In genomic region chr13:110382447-110382901, GRCm38 (mm10) we compare ENCODE assay signal across 9 mouse cellular contexts. TPM values are rescaled to one million over a fixed set of nuclear protein-coding genes. Genes with fewer than 3 reads are reported as not detected.
DNase-seq lines count a peak whose midpoint lies in the region; ATAC-seq and TF ChIP-seq lines count a peak whose summit lies in the region.
"Had no signal": no experiment of that assay in that cellular context is flagged by ENCODE, and none has a peak within 500 bp of the region (broad histone marks: within the 10 kb centered on the region; RNA-seq: fewer than 3 reads in every experiment).

No protein-coding gene starts in this region.

- 17% methylated on average over 5 of the region's 5 CpGs for WGBS in forebrain, postnatal 0 days
- WGBS in liver, postnatal 0 days (ENCODE audit: insufficient replicate concordance), result 19% methylated on average over 5 of the region's 5 CpGs

- no peaks in the 10 kb centered on the region for H3K4me1 ChIP-seq in forebrain, postnatal 0 days (ENCODE audit: insufficient read depth)
- H3K4me1 ChIP-seq in liver, postnatal 0 days (ENCODE audit: insufficient read depth), result no peaks in the 10 kb centered on the region

- H3K4me2 ChIP-seq in forebrain, postnatal 0 days (ENCODE audit: low read depth), result no peak overlapping the region
- no peak overlapping the region for H3K4me2 ChIP-seq in liver, postnatal 0 days (ENCODE audit: low read depth, low read length)
- H3K4me2 ChIP-seq: heart, embryonic 15.5 days had no signal

- intact Hi-C loops in gastrocnemius, adult 2 months (cut with DNase I), result loop anchor here (1.0 to 2.0 kb wide), 2 partner anchors 856 to 1030 kb away; no protein-coding TSS in a partner anchor
- intact Hi-C loops in gastrocnemius, postnatal 14 days (cut with DNase I; ENCODE audit: low total_unique reads), result loop anchor here (2.0 to 5.0 kb wide), 2 partner anchors 855 to 1028 kb away; no protein-coding TSS in a partner anchor

- H3K9ac ChIP-seq in forebrain, postnatal 0 days, result no peak overlapping the region
- H3K9ac ChIP-seq in liver, postnatal 0 days (replicated peaks), result no peak overlapping the region
- H3K9ac ChIP-seq: heart, embryonic 15.5 days had no signal

- ATAC-seq in forebrain, postnatal 0 days, result peak; percentile 67
- ATAC-seq in liver, postnatal 0 days, result no peak

- H3K27me3 ChIP-seq in forebrain, postnatal 0 days (ENCODE audit: insufficient read depth, low read length), result no peaks in the 10 kb centered on the region
- no peaks in the 10 kb centered on the region for H3K27me3 ChIP-seq in liver, postnatal 0 days (ENCODE audit: insufficient read depth, low read length)
- H3K27me3 ChIP-seq: heart, embryonic 15.5 days had no signal

- H3K36me3 ChIP-seq in forebrain, postnatal 0 days (ENCODE audit: insufficient read depth), result no peaks in the 10 kb centered on the region
- no peaks in the 10 kb centered on the region for H3K36me3 ChIP-seq in liver, postnatal 0 days (replicated peaks; ENCODE audit: insufficient read depth, low read length)
- H3K36me3 ChIP-seq: heart, embryonic 15.5 days had no signal

- no peaks in the 10 kb centered on the region for H3K9me3 ChIP-seq in forebrain, postnatal 0 days (ENCODE audit: low read length)
- H3K9me3 ChIP-seq in liver, postnatal 0 days (ENCODE audit: low read length), result no peaks in the 10 kb centered on the region
- H3K9me3 ChIP-seq: heart, embryonic 15.5 days had no signal

- no peak for DNase-seq in gastrocnemius, adult 2 months
- DNase-seq in gastrocnemius, postnatal 14 days, result no peak
- DNase-seq in A20 (ENCODE audit: low read depth, low spot score), result peak; percentile 34
- peak; percentile 23 to 40 for DNase-seq in adrenal gland, postnatal 36 days
- peak; percentile 91 for DNase-seq in forebrain, postnatal 0 days
- peak; percentile 56 for DNase-seq in liver, postnatal 0 days
- DNase-seq in retina, postnatal 1 day, result peak; percentile 74
- DNase-seq in layer of hippocampus, adult 9-10 months (ENCODE audit: low spot score), result no peak

- no peak overlapping the region for H3K4me3 ChIP-seq in gastrocnemius, adult 2 months
- H3K4me3 ChIP-seq in forebrain, postnatal 0 days (ENCODE audit: low read depth, low read length), result no peak overlapping the region
- no peak overlapping the region for H3K4me3 ChIP-seq in liver, postnatal 0 days (ENCODE audit: low read depth, low read length)
- H3K4me3 ChIP-seq: heart, embryonic 15.5 days had no signal

- H3K27ac ChIP-seq in gastrocnemius, adult 2 months, result no peak overlapping the region
- no peak overlapping the region for H3K27ac ChIP-seq in forebrain, postnatal 0 days (ENCODE audit: low read depth, low read length)
- no peak overlapping the region for H3K27ac ChIP-seq in liver, postnatal 0 days (ENCODE audit: low read depth)
- H3K27ac ChIP-seq: heart, embryonic 15.5 days had no signal

- TF ChIP-seq EP300 in liver, postnatal 0 days (IDR thresholded peaks at IDR 0.05; ENCODE audit: low read depth), result no peak

- peak; percentile 73 for TF ChIP-seq CTCF in gastrocnemius, adult 2 months (IDR thresholded peaks at IDR 0.05)
- TF ChIP-seq CTCF in forebrain, postnatal 0 days (IDR thresholded peaks at IDR 0.05; ENCODE audit: low read depth), result peak; percentile 87
- peak; percentile 81 for TF ChIP-seq CTCF in liver, postnatal 0 days (IDR thresholded peaks at IDR 0.05; ENCODE audit: low read depth)

RNA-seq across cellular contexts. Expression of gene Plk2, which starts 12.4 kb away (rescaled TPM):
- total RNA-seq in gastrocnemius, adult 2 months (2021), result 1 to 10 TPM; 3.6 to 6.5 TPM
- total RNA-seq in gastrocnemius, postnatal 14 days (2021), result 10 to 100 TPM; 20.6 TPM
- 10 to 100 TPM; 16.1 to 23.0 TPM for total RNA-seq in adrenal gland, postnatal 36 days (2021)
- 257 and 310 TPM in 2 replicates for total RNA-seq in forebrain, postnatal 0 days (2014; rRNA removed)
- polyA plus RNA-seq in forebrain, postnatal 0 days (2015; fragmentation: Nextera tagmentation; extraction: Ambion mirVana), result 217 and 222 TPM in 2 replicates
- 8.4 and 9.6 TPM in 2 replicates for polyA plus RNA-seq in liver, postnatal 0 days (2015; fragmentation: Nextera tagmentation; extraction: Ambion mirVana)

RNA-seq across cellular contexts. Expression of gene Gapt, which starts 25.5 kb away (rescaled TPM):
- total RNA-seq in gastrocnemius, adult 2 months (2021), result under 1 TPM; 0.13 to 0.14 TPM
- total RNA-seq in gastrocnemius, postnatal 14 days (2021), result under 1 TPM in 1 of 2 experiments, not detected in 1; 0.12 TPM
- under 1 TPM in 1 of 2 experiments, not detected in 1; 0.13 TPM for total RNA-seq in adrenal gland, postnatal 36 days (2021)
- total RNA-seq in forebrain, postnatal 0 days (2014; rRNA removed), result 0.10 TPM in 1 of 2 replicates, not detected in the other
- not detected in 2 replicates for polyA plus RNA-seq in forebrain, postnatal 0 days (2015; fragmentation: Nextera tagmentation; extraction: Ambion mirVana)
- 3.5 and 3.6 TPM in 2 replicates for polyA plus RNA-seq in liver, postnatal 0 days (2015; fragmentation: Nextera tagmentation; extraction: Ambion mirVana)

Comparison
In these comparisons a context has a peak if more than half of its experiments do, and no peak if none do; other contexts are left out.
1. DNase-seq: peak in A20 (single experiment), adrenal gland, postnatal 36 days (2 of 2), forebrain, postnatal 0 days (single experiment), liver, postnatal 0 days (single experiment) and retina, postnatal 1 day (single experiment); none in gastrocnemius, adult 2 months (single experiment), gastrocnemius, postnatal 14 days (single experiment) and layer of hippocampus, adult 9-10 months (single experiment).
2. RNA of gene Plk2, which starts 12.4 kb away (total RNA-seq): 257 to 310 TPM in forebrain, postnatal 0 days; 16.1 to 23.0 TPM in adrenal gland, postnatal 36 days, 20.6 TPM in gastrocnemius, postnatal 14 days and 3.6 to 6.5 TPM in gastrocnemius, adult 2 months; every median in the first group is over 10 times any median in the second.
3. Peak in every context shown above with its lines, with median percentiles within 50 percentile points of each other: CTCF ChIP-seq.